Mouse (Mus musculus) brain, adult 2 months (tissue): ENCODE results near the gene Ccdc47.
"Not testable (repeated sequence)": the region's sequence is repeated elsewhere in the genome, so short reads cannot be mapped to it uniquely, and the experiment has no call there.

Experiments used
- DNase-seq: peaks from one replicate; pipeline ENCODE4 v3.0.0; 2011; ENCODE audit warnings: low read depth, low spot score

The Ccdc47 gene

DNA sequence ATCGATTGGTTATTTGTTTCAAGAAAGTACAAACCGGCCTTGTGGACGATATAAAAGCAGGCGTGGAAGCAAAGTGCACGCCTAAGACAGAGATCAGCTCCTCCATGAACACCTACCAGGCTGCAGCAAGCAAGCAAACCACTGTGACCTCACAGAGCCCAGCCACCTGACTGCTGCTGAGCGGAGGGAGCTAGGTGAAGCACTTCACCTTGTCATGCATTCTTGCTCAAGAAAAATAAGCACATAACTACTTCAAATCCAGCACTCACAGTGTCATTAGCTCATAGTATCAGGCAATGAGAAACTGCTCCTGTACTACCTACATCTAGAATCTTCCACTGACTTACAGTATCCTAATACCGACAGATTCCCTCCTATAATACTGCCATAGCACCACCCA, 16.1 kb downstream of the Ccdc47 start:
- not testable (repeated sequence) for DNase-seq

DNA sequence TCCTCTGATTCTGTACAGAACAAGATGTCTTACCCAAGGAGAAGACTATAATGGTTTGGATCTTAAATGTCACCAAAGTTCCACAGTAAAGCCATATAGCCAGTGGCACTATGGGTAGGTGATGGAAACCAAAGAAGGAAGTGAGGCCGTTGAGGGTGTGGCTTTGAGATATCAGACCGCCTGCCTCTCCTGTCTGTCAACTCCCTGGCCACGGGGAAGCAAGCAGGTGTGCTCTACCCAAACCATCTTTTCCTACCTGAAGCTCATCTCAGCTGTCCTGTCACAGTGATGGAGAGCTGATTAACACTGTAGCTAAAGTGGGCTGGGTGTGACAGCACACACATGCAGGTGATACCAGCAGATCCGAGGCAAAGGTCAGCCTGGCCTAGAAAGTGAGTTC, 17.9 kb downstream of the Ccdc47 start:
- DNase-seq = no peak

DNA sequence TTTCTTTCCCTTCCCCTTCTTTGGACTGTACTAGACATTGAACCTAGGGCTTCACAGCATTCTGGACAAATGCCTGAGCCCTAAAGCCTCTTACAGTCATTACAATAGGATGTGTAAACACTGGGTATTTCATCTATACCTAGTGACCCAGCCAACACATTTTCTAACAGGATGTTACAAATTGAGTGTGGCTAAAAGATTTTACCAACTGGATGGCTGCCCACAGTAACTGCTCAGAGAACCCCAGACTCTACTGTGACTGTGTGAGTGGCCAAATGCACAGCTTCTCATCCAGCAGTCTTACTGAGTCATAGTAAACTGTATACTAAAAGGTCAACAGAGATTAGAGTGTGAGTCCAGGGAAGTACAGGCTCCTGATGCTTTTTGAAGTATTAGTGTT, 20.8 kb downstream of the Ccdc47 start:
- DNase-seq = no peak

GRCm38 (mm10) chr11:106194891-106195290, 21.3 kb downstream of the Ccdc47 start:
- DNase-seq = no peak

DNA sequence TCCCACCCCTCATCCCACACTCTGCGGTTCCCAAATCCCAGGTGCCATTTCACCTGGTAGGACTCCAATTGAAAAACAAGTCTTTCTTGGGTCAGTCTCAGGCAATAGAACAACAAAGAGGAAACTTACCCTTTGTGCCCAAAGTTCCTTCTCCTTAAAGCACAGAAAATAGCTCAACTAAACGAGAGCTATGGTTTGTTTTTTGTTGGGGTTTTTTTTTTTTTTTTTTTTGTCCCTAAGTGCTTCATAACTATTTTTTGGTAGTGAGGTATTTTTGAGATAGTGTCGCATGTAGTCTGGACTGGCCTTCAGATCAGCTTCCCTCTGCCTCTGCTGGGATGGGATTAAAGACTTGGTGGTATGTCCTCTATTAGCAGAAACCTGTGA, 22.0 kb downstream of the Ccdc47 start:
- no peak for DNase-seq

DNA sequence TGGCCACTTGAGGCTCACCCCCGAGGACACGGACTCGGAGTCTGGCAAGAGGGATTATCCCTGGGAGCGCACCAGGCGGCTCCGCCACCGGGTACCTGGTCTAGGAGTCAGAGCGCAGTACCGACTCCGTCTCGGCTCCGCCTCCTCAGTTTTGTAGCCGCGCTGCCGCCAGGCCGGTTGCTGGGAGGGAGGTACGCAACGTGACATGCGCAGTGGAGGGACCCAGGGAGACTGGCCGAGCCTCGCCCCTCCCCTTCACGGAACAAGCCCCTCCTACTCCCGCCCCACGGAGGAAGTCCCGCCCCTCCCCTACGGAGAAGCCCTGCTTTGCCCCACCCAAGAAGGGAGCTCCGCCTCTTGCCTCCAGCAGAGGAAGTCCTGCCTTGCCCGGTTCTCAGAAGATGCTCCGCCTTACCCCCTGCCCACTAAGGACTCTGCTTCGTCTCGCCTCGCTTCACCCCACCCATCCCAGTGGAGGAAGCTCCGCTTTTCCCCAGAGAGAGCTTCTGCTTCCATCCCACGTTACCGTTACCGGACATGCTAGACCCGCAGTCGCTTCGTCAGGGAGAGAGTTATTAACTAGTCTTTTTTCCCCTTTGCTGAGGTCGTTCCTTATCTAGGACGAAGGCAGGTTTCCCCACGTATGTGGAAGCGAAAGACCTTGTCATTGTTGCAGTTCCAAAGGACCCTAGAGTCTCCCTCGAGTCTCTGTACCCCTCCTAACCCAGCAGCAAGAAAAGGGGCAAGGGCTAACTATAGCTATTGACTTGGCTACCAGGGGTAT, 22.6 kb downstream of the Ccdc47 start:
- peak; percentile 99 for DNase-seq

DNA sequence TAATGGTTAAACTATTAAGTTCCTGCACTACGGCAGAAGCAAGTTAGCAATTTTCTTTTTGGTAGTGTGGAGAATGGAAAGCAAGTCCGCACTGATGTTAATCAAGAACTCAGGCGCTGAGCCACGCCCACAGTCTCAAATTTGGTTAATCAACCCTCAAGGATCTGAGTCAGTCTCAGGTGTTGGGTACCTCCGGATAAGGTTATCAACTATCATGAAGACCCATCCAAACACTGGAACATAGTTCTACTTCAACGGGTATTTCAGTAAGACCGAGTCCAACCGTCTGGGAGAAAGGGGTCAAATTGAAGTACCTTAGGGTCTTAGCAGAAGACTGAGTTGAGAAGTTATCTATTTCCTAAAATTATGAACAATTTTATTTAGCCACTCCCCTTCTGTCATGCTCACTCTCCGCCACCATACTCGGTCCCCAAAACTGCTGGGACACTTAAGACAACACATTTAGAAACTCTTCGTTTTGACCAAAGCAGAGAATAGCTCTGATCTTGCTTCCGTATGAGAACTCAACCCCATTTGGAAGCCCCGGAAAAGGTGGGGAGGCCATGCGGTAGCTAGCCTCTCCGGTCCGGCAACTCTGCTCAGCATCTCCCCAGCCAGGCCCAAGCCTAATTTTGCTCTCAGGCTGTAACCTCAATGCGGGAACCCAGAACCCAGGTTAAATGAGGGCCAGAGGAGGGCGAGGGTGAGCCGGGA, 23.3 kb downstream of the Ccdc47 start:
- DNase-seq = no peak

DNA sequence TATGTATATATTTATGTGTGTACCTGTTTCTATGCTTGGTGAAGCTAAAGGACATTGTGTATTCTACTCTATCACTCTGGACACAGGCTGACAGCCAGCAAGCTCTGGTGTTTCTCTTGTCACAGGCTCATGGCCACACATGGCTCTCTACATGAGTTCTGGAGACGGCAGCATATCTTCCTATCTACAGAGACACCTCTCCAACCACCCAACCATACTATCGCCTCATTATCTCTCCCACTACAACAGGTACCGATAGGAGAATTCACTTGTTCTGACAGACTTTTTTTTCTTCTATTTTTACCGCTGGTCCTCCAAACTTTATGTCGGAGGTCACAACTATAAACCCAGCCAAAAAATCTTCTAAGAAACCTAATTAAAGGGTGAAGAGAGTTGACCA, 23.9 kb downstream of the Ccdc47 start:
- DNase-seq = no peak

DNA sequence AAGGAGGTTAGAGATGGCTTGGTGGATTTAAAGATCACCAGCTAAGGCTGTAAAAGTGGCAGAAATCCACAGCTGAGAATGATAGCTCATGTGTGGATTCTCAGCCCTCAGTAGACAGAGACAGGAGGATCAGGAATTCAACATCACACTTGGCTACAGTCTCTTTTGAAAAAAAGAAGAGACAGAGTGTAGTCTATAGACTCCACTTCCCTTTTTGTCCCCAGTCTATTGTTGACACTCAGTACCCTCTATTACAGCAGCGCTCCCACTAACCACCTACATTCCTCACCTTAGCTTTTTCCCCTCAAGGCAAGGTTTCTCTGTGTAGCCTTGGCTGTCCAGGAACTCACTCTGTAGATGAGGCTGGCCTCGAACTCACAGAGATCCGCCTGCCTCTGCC, 24.4 kb downstream of the Ccdc47 start:
- DNase-seq = no peak

DNA sequence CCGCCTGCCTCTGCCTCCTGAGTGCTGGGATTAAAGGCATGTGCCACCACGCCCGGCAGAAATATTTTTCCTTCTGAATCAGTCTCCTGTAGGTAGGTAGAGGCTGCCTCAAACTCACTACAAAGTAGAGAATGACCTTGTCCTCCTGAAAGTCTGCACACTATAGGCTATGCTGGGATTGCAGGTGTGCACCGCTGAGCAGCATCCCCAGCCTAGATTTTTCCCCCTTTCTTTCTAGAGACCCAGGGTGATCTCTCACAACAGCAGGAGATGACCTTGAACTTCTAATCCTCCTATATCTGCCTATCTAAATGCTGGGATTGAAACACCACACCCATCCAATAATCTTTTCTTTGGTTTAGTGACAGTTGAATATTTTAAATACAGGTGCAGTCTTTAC, 28.8 kb downstream of the Ccdc47 start:
- DNase-seq = no peak

DNA sequence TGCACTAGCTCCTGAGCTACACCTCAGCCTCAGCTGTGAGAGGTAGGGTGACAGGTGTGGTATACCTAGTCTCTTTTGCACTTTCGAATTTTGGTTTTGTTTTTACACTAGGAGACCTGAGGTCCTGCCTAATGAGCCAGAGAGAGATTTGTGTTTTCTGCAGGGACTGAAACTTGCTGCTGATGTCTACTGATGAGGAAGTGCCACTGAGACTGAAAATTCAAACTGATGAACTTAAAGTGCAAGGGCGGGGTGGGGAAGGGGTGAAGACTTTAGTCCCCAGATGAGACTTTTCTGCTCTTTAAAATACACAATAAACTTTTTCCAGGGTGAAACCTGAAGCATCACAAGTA, 35.7 kb downstream of the Ccdc47 start:
- no peak for DNase-seq

DNA sequence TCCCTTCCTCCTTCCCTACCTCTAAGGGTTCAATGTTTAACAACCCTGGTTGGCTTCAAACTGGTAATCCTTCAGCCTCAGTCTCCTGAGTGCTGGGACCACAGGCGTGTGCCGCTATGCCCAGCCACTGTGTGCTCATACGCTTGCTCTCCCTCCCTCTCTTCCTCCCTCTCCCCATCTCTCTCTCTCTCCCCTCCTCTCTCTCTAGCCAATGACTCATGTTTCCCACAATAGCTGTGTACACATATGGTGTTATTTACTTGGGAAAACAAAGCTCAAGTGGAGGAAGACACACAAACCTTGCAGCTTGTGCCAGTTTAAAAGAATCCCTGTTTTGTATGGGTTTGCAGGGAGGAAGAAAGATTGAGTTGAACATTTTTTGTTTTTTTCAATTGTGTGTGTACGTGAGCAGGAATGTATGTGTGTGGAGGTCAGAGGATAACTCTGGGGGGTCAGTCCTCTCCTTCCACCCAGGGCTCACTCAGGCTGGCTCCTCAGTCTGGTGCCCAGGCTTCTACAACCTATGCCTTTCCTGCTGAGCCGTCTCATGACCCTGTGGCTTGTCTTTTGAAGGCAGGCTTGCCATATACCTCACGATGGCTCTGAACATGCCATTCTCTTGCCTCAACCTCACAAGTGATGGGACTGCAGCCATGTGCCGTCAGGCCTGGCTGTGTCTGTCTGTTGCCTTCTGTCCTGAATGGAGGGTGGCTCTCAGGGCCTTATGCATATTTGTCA, 36.3 kb downstream of the Ccdc47 start:
- peak; percentile 96 for DNase-seq

DNA sequence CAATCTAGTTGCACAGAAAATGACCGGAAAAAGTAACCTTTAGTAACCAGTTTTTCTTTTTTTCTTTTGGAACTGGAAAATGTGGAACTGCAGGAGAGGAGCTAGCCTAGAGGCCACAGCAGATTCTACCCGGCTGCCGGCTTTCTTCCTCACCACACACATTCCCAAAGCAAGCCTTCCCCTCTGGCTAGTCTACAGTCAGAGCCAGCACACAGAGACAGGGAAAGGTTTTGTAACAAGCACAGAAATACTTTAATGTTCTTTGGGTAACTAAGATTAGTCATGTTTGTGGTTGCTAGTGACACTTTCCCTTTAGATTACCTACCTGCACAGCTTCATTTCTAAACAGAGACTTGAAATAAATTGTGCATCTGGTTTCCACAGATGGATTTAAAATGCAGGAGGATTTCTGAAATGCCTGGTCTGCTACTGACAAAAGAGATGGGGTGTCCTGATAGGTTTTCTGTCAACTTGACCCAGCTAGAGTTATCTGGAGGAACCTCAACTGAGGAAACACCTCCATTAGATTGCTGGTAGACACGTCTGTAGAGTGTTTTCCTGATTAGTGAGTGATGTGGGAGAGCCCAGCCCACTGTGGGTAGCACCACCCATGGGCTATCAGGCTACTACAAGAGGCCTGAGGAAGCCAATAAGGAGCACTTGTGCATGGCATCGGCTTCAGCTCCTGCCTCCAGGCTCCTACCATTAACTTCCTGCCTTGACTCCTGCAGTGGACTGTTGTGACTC, 37.9 kb downstream of the Ccdc47 start:
- peak; percentile 54 for DNase-seq

GRCm38 (mm10) chr11:106176372-106176771, 39.8 kb downstream of the Ccdc47 start:
- no peak for DNase-seq

DNA sequence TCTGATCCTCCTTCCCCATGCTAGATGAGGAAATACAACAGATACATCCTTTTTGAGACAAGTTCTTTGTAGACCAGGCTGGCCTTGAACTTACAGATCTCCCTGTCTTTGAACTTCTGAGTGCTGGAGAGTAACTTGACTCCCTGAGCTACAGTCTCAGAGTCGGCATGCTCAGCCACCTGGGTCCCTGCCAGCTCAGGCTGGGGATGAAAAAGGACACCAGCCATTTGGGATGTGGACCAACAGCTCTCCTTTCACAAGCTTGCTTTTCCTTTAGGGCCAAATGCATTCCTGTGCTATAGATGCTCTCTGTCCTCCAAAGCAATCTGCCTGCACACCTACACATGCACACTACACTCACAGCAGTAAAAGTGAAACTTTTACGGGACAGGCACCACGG, 41.1 kb downstream of the Ccdc47 start:
- DNase-seq = peak; percentile 71

- DNase-seq = peak; percentile 62
Measured at GRCm38 (mm10) chr11:106174372-106174771, 41.8 kb downstream of the Ccdc47 start.

GRCm38 (mm10) chr11:106173228-106173627, 42.9 kb downstream of the Ccdc47 start:
- DNase-seq = no peak

GRCm38 (mm10) chr11:106170807-106171206, 45.3 kb downstream of the Ccdc47 start:
- DNase-seq = peak; percentile 41

- DNase-seq = no peak
Measured at GRCm38 (mm10) chr11:106167435-106167834, 48.7 kb downstream of the Ccdc47 start.

GRCm38 (mm10) chr11:106164601-106165180, 51.5 kb downstream of the Ccdc47 start:
- no peak for DNase-seq

DNA sequence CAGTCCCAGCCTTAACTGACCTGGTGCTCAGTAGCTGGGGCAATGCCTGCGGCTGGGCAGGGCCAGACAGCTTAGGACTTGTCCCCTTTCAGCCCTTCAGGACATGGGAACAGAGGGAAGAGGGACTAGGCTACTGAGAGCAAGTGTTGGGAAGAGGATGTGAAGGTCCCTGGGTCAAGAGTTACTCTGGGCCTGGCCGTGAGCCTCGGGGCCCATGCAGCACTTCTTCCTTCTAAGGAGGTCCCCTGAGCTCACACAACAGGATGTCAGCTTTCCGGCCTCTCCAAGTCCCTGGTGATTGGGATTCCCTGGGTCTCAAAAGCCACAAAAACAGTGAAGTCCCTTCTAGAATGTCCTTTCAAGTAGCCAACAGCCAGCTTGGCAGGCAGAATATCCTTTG, 52.6 kb downstream of the Ccdc47 start:
- no peak for DNase-seq

GRCm38 (mm10) chr11:106162237-106162636, 53.9 kb downstream of the Ccdc47 start:
- DNase-seq = no peak
